Mouse (Mus musculus) E14TG2a.4 (cell line): ENCODE data around the gene Npr1.

Experiments used
- H3K27me3 ChIP-seq: 2 replicates; pipeline ENCODE4 v1.6.1; 2014; ENCODE audit warnings: low read length, control low read depth; ENCODE audit not compliant: insufficient read depth
- H3K36me3 ChIP-seq: 2 replicates; pipeline ENCODE4 v1.6.1; 2014; ENCODE audit warnings: low read length, control low read depth; ENCODE audit not compliant: insufficient read depth
- H3K4me1 ChIP-seq: replicated peaks from 2 replicates; pipeline ENCODE4 v1.6.1; 2014; ENCODE audit warnings: low read depth, low read length, control low read depth
- H3K4me3 ChIP-seq: replicated peaks from 2 replicates; pipeline ENCODE4 v1.5.1; 2014; ENCODE audit warnings: mild to moderate bottlenecking, low read length
- H3K9me3 ChIP-seq: 2 replicates; pipeline ENCODE4 v1.6.1; 2014; ENCODE audit warnings: low read length, control low read depth
- CTCF ChIP-seq: conservative IDR thresholded peaks from 2 replicates; pipeline ENCODE4 v1.5.1; 2014; ENCODE audit warnings: low read length
- NANOG ChIP-seq: IDR thresholded peaks from 2 replicates; pipeline ENCODE4 v1.6.1; 2014; ENCODE audit warnings: borderline replicate concordance, low read length, mixed read lengths
- POU5F1 ChIP-seq: IDR thresholded peaks from 2 replicates; pipeline ENCODE4 v1.6.1; 2014; ENCODE audit warnings: low read length, borderline replicate concordance

The Npr1 gene

DNA sequence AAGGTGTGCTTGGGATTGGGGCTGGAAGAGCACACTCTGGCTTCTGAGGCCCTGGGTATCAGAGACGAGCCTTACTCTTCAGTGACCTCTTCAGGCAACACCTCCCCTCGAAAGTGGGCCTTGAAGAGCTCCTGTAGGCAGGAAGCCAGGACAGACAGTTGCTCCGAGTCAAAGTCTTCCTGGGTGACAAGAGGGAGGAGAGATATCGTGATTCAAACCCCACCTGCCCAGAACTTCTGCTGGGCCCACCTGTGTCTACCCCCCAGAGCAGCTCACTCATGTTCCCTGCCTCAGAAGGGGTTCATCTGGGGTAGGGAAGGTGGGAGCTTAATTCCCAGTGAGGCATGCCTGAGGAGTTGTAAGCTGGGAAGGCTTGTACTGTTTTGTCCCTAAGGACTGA, 64.7 kb downstream of the Npr1 start:
- Histone ChIP-seq H3K4me3 (no peak overlapping the region), H3K36me3 (peaks cover 98% of the 10 kb centered on the region), H3K4me1 (peaks cover 12% of the 10 kb centered on the region), H3K9me3 (no peaks in the 10 kb centered on the region), H3K27me3 (no peaks in the 10 kb centered on the region)
- no peak for TF ChIP-seq CTCF
- no peak for TF ChIP-seq NANOG
- no peak for TF ChIP-seq POU5F1
